Mouse (Mus musculus) intestine, postnatal 0 days (tissue): ENCODE results near the gene Tardbp. TPM values are rescaled to one million over a fixed set of nuclear protein-coding genes. Genes with fewer than 3 reads are reported as not detected.
A peak's percentile ranks its signal among the peaks of the same experiment; 100 is the strongest.

Experiments
- ATAC-seq: fragments of 200-750 bp; cut with Nextera tagmentation; 2 replicates; pipeline ENCODE4 v1.8.0; 2017; ENCODE audit warnings: mild to moderate bottlenecking, moderate TSS enrichment, moderate library complexity
- H3K27ac ChIP-seq: fragments of 300-500 bp; sonication (generic); 2 replicates; pipeline ENCODE4 v1.5.1; 2014; ENCODE audit warnings: mild to moderate bottlenecking, low read depth, low read length, moderate library complexity
- H3K27me3 ChIP-seq: fragments of 300-500 bp; sonication (generic); replicated peaks from 2 replicates; pipeline ENCODE4 v1.6.1; 2014; ENCODE audit warnings: low read length, mixed read lengths; ENCODE audit not compliant: control insufficient read depth, insufficient read depth
- H3K36me3 ChIP-seq: fragments of 300-500 bp; sonication (generic); 2 replicates; pipeline ENCODE4 v1.6.1; 2014; ENCODE audit warnings: mild to moderate bottlenecking, moderate library complexity; ENCODE audit not compliant: control insufficient read depth, insufficient read depth
- H3K4me1 ChIP-seq: fragments of 300-500 bp; sonication (generic); replicated peaks from 2 replicates; pipeline ENCODE4 v1.6.1; 2014; ENCODE audit warnings: antibody characterized with exemption, low read length, mixed read lengths; ENCODE audit not compliant: control insufficient read depth, insufficient read depth
- H3K4me2 ChIP-seq: fragments of 300-500 bp; sonication (generic); replicated peaks from 2 replicates; pipeline ENCODE4 v1.6.1; 2014; ENCODE audit warnings: low read depth, mild to moderate bottlenecking, moderate library complexity
- H3K4me3 ChIP-seq: fragments of 300-500 bp; sonication (generic); 2 replicates; pipeline ENCODE4 v1.5.1; 2014; ENCODE audit warnings: low read depth, low read length
- H3K9ac ChIP-seq: fragments of 300-500 bp; sonication (generic); 2 replicates; pipeline ENCODE4 v1.6.1; 2014; ENCODE audit warnings: mild to moderate bottlenecking, low read depth, low read length
- H3K9me3 ChIP-seq: fragments of 300-500 bp; sonication (generic); 2 replicates; pipeline ENCODE4 v1.6.1; 2016; ENCODE audit warnings: mixed run types; ENCODE audit not compliant: control insufficient read depth
- CTCF ChIP-seq: sonication (generic); IDR thresholded peaks from 2 replicates; pipeline ENCODE4 v1.5.1; 2016; ENCODE audit warnings: low read depth, mild to moderate bottlenecking, control low read depth, antibody characterized with exemption, moderate library complexity
- WGBS: fragments of 180-500 bp; shearing (Covaris S2); extraction: QIAGEN DNeasy Blood & Tissue Kit; methylation state at CpG from one replicate; pipeline ENCODE4 v1.1.7; 2014; 5-methylcytosine and 5-hydroxymethylcytosine counted together
- polyA plus RNA-seq: library from polyadenylated mRNA; unstranded; fragments of >200 nt; fragmentation: Nextera tagmentation; extraction: Ambion mirVana; gene quantifications from 2 replicates; pipeline ENCODE4 v1.2.1, GENCODE M21; 2015

Gene Tardbp
- polyA plus RNA-seq, 1 experiment from 2014 or later, result 113 TPM

- no peak for ATAC-seq
- Histone ChIP-seq H3K27me3 (no peaks in the 10 kb centered on the region), H3K4me3 (no peak overlapping the region), H3K36me3 (peaks cover 69% of the 10 kb centered on the region), H3K9me3 (no peaks in the 10 kb centered on the region), H3K27ac (no peak overlapping the region), H3K4me1 (no peaks in the 10 kb centered on the region), H3K9ac (no peak overlapping the region), H3K4me2 (no peak overlapping the region)
- no peak for TF ChIP-seq CTCF
- WGBS, result 85% methylated on average over 9 of the region's 9 CpGs
These were observed 46.1 kb downstream of the Tardbp start for GRCm38 (mm10) chr4:148580765-148581164.

DNA sequence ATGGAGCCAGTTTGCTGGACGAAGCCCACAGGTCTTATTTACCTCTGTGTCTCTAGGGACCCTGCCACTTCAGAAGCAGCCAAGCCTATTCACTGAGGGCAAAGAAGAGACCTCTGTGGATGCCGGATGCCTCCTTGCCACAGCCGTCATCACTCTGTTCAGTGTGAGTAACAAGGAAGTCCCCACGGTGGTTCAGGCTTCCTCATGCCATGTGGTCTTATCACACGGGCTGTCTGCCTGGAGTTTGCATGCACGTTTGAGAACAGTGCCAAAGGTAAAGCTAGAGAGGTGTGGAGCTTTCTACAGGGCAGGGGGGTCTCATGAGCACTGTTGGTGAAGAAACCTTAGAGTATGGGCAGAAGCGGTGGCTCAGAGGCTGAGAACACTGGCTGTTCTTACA, 53.6 kb downstream of the Tardbp start:
- WGBS, result 85% methylated on average over 7 of the region's 7 CpGs
- Histone ChIP-seq H3K36me3 (peaks cover 93% of the 10 kb centered on the region), H3K4me2 (no peak overlapping the region), H3K4me3 (no peak overlapping the region), H3K4me1 (no peaks in the 10 kb centered on the region), H3K9ac (no peak overlapping the region), H3K9me3 (no peaks in the 10 kb centered on the region), H3K27me3 (no peaks in the 10 kb centered on the region), H3K27ac (no peak overlapping the region)
- no peak for TF ChIP-seq CTCF
- no peak for ATAC-seq

GRCm38 (mm10) chr4:148570693-148571295, 56.0 kb downstream of the Tardbp start:
- Histone ChIP-seq H3K27me3 (no peaks in the 10 kb centered on the region), H3K36me3 (peaks cover 93% of the 10 kb centered on the region), H3K27ac (peak overlapping the region; percentile 21; the same call in 1 of the 2 replicates), H3K4me2 (no peak overlapping the region), H3K4me1 (no peaks in the 10 kb centered on the region), H3K9ac (no peak overlapping the region), H3K4me3 (no peak overlapping the region), H3K9me3 (no peaks in the 10 kb centered on the region)
- ATAC-seq, result no peak
- no peak for TF ChIP-seq CTCF
- 55% methylated on average over 9 of the region's 9 CpGs for WGBS

DNA sequence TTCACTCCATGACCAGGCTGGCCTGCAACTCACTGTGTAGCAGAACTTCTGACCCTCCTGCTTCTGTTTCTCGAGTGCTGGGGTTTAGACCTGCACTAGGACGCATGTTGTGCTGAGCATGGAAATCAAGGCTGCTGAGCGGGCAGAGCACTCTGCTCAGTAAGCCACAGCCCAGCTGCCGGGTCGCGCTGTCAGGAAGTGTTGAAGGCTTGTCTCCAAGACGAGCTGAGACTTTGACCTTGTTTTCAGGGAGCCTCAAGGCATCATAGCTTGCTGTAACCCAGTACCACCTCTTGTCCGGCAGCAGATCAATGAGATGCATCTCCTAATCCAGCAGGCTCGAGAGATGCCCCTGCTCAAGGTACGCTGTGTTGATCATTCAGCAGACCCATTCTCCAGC, 56.7 kb downstream of the Tardbp start:
- TF ChIP-seq CTCF, result no peak
- no peak; the same call in 1 of the 2 replicates for ATAC-seq
- H3K9ac ChIP-seq, result no peak overlapping the region
- no peak overlapping the region for H3K4me2 ChIP-seq
- peaks cover 93% of the 10 kb centered on the region for H3K36me3 ChIP-seq
- no peak overlapping the region for H3K4me3 ChIP-seq
- no peaks in the 10 kb centered on the region for H3K4me1 ChIP-seq
- WGBS, result 55% methylated on average over 10 of the region's 10 CpGs
- no peaks in the 10 kb centered on the region for H3K9me3 ChIP-seq
- no peak overlapping the region for H3K27ac ChIP-seq
- H3K27me3 ChIP-seq, result no peaks in the 10 kb centered on the region

- no peak overlapping the region for H3K27ac ChIP-seq
These were observed 63.2 kb downstream of the Tardbp start for GRCm38 (mm10) chr4:148563595-148563994.

GRCm38 (mm10) chr4:148562676-148563075, 64.1 kb downstream of the Tardbp start:
- no peak for ATAC-seq
- no peak overlapping the region for H3K27ac ChIP-seq
- no peak for TF ChIP-seq CTCF
- H3K27me3 ChIP-seq, result no peaks in the 10 kb centered on the region
- H3K36me3 ChIP-seq, result peaks cover 72% of the 10 kb centered on the region
- H3K4me1 ChIP-seq, result no peaks in the 10 kb centered on the region; the same call in 1 of the 2 replicates
- no peaks in the 10 kb centered on the region for H3K9me3 ChIP-seq
- WGBS, result 95% methylated on average over 17 of the region's 17 CpGs
- no peak overlapping the region for H3K9ac ChIP-seq
- no peak overlapping the region for H3K4me2 ChIP-seq
- no peak overlapping the region for H3K4me3 ChIP-seq

More at GRCm38 (mm10) chr4:148563595-148563994, 63.2 kb downstream of the Tardbp start:
- H3K4me2 ChIP-seq, result no peak overlapping the region
- H3K4me3 ChIP-seq, result no peak overlapping the region
- H3K36me3 ChIP-seq, result peaks cover 80% of the 10 kb centered on the region
- no peak for ATAC-seq
- no peaks in the 10 kb centered on the region for H3K27me3 ChIP-seq
- no peaks in the 10 kb centered on the region for H3K9me3 ChIP-seq
- H3K9ac ChIP-seq, result no peak overlapping the region
- TF ChIP-seq CTCF, result no peak
- 95% methylated on average over 12 of the region's 12 CpGs for WGBS
- no peaks in the 10 kb centered on the region; the same call in 1 of the 2 replicates for H3K4me1 ChIP-seq

Other genes with a start within 250 kb of the Tardbp start
- gene Ubiad1, start 182.2 kb downstream of the Tardbp start, polyA plus RNA-seq, result 9.4 and 9.9 TPM in 2 replicates
- 12.7 and 14.3 TPM in 2 replicates for gene Mtor, start 178.4 kb downstream of the Tardbp start, polyA plus RNA-seq
- 0.44 and 0.59 TPM in 2 replicates for gene Angptl7, start 126.6 kb downstream of the Tardbp start, polyA plus RNA-seq
- gene Exosc10, start 68.6 kb downstream of the Tardbp start, polyA plus RNA-seq, result 21.1 and 22.4 TPM in 2 replicates
- 49.3 and 50.5 TPM in 2 replicates for gene Srm, start 35.5 kb downstream of the Tardbp start, polyA plus RNA-seq
- gene Masp2, start 24.5 kb downstream of the Tardbp start, polyA plus RNA-seq, result not detected in 2 replicates
- gene Gm572, start 16.3 kb upstream of the Tardbp start, polyA plus RNA-seq, result not detected in 2 replicates
- 5.6 and 6.6 TPM in 2 replicates for gene Casz1, start 177.4 kb upstream of the Tardbp start, polyA plus RNA-seq